9 mouse cellular contexts compared by ENCODE assay signal in genomic region chr5:144258131-144258611, GRCm38 (mm10). TPM values are rescaled to one million over a fixed set of nuclear protein-coding genes. Genes with fewer than 3 reads are reported as not detected.
DNase-seq lines count a peak whose midpoint lies in the region; ATAC-seq and TF ChIP-seq lines count a peak whose summit lies in the region.
"Had no signal": no experiment of that assay in that cellular context is flagged by ENCODE, and none has a peak within 500 bp of the region (broad histone marks: within the 10 kb centered on the region; RNA-seq: fewer than 3 reads in every experiment).

No protein-coding gene starts in this region.

- DNase-seq in right cerebral cortex, postnatal 25 days = peak; percentile 26
- no peak for DNase-seq in right cerebral cortex, adult 18-20 months
- DNase-seq in hindbrain, embryonic 10.5 days (ENCODE audit: low spot score) = no peak
- no peak for DNase-seq in midbrain, postnatal 0 days (ENCODE audit: low spot score)
- DNase-seq in T-cell, adult 2 months (ENCODE audit: low spot score) = no peak

- peak overlapping the region; percentile 67 for H3K4me2 ChIP-seq in forebrain, embryonic 15.5 days (replicated peaks)
- peak overlapping the region; percentile 82 for H3K4me2 ChIP-seq in limb, embryonic 12.5 days
- H3K4me2 ChIP-seq in midbrain, postnatal 0 days (ENCODE audit: low read depth, low read length, poor library complexity, severe bottlenecking) = peak overlapping the region; percentile 77

- peak overlapping the region; percentile 98 for H3K4me3 ChIP-seq in forebrain, embryonic 15.5 days
- H3K4me3 ChIP-seq in hindbrain, embryonic 10.5 days = peak overlapping the region; percentile 99
- peak overlapping the region; percentile 99 for H3K4me3 ChIP-seq in limb, embryonic 12.5 days (replicated peaks)
- H3K4me3 ChIP-seq in midbrain, postnatal 0 days (ENCODE audit: low read depth, low read length) = peak overlapping the region; percentile 9; the same call in 1 of the 2 replicates

- TF ChIP-seq CTCF in midbrain, postnatal 0 days (IDR thresholded peaks at IDR 0.05) = no peak

- WGBS in forebrain, embryonic 15.5 days = 29% methylated on average over 14 of the region's 14 CpGs
- 37% methylated on average over 14 of the region's 14 CpGs for WGBS in hindbrain, embryonic 10.5 days
- whole genome bisulfite sequencing in limb, embryonic 12.5 days = 37% methylated on average over 14 of the region's 14 CpGs
- WGBS in midbrain, postnatal 0 days = 35% methylated on average over 14 of the region's 14 CpGs

- H3K9ac ChIP-seq in forebrain, embryonic 15.5 days (replicated peaks) = peak overlapping the region; percentile 31; the same call in 1 of the 2 replicates
- peak overlapping the region; percentile 47 for H3K9ac ChIP-seq in limb, embryonic 12.5 days (replicated peaks)
- peak overlapping the region; percentile 91; the same call in 1 of the 2 replicates for H3K9ac ChIP-seq in midbrain, postnatal 0 days (replicated peaks; ENCODE audit: low read length, poor library complexity, severe bottlenecking)
- H3K9ac ChIP-seq: liver, embryonic 14.5 days had no signal

- H3K27ac ChIP-seq in forebrain, embryonic 15.5 days (replicated peaks) = no peak overlapping the region
- H3K27ac ChIP-seq in hindbrain, embryonic 10.5 days = peak overlapping the region; percentile 98
- H3K27ac ChIP-seq in limb, embryonic 12.5 days = no peak overlapping the region; the same call in 1 of the 2 replicates
- no peak overlapping the region for H3K27ac ChIP-seq in midbrain, postnatal 0 days (ENCODE audit: low read depth, low read length)
- H3K27ac ChIP-seq: liver, embryonic 14.5 days had no signal

- no peak for ATAC-seq in forebrain, embryonic 15.5 days (replicated peaks)
- ATAC-seq in limb, embryonic 12.5 days (ENCODE audit: insufficient number of reproducible peaks, insufficient read depth, low FRiP score, low TSS enrichment, low read depth) = no peak
- ATAC-seq in midbrain, postnatal 0 days (ENCODE audit: low FRiP score) = no peak
- ATAC-seq in granulocyte monocyte progenitor cell, adult 5-6 weeks (replicated peaks; ENCODE audit: poor library complexity, severe bottlenecking) = no peak

- no peaks in the 10 kb centered on the region for H3K27me3 ChIP-seq in forebrain, embryonic 15.5 days
- H3K27me3 ChIP-seq in hindbrain, embryonic 10.5 days (ENCODE audit: insufficient read depth, poor library complexity, severe bottlenecking) = no peaks in the 10 kb centered on the region
- H3K27me3 ChIP-seq in limb, embryonic 12.5 days = no peaks in the 10 kb centered on the region
- H3K27me3 ChIP-seq in midbrain, postnatal 0 days (ENCODE audit: insufficient read depth, low read length) = no peaks in the 10 kb centered on the region

- no peaks in the 10 kb centered on the region for H3K9me3 ChIP-seq in forebrain, embryonic 15.5 days
- no peaks in the 10 kb centered on the region for H3K9me3 ChIP-seq in hindbrain, embryonic 10.5 days
- H3K9me3 ChIP-seq in limb, embryonic 12.5 days = no peaks in the 10 kb centered on the region
- no peaks in the 10 kb centered on the region for H3K9me3 ChIP-seq in midbrain, postnatal 0 days (ENCODE audit: low read length)

- H3K36me3 ChIP-seq in forebrain, embryonic 15.5 days = no peaks in the 10 kb centered on the region
- peaks cover 56% of the 10 kb centered on the region for H3K36me3 ChIP-seq in hindbrain, embryonic 10.5 days
- H3K36me3 ChIP-seq in limb, embryonic 12.5 days = peaks cover 48% of the 10 kb centered on the region
- no peaks in the 10 kb centered on the region for H3K36me3 ChIP-seq in midbrain, postnatal 0 days (ENCODE audit: insufficient read depth, low read length)

- H3K4me1 ChIP-seq in forebrain, embryonic 15.5 days = peaks cover 53% of the 10 kb centered on the region
- peaks cover 57% of the 10 kb centered on the region for H3K4me1 ChIP-seq in hindbrain, embryonic 10.5 days (replicated peaks)
- H3K4me1 ChIP-seq in limb, embryonic 12.5 days (replicated peaks) = peaks cover 46% of the 10 kb centered on the region
- peaks cover 27% of the 10 kb centered on the region; the same call in 1 of the 2 replicates for H3K4me1 ChIP-seq in midbrain, postnatal 0 days (ENCODE audit: insufficient read depth, low read length)

RNA-seq across cellular contexts. Expression of gene Bri3, which starts 13.9 kb away (rescaled TPM):
- 111 and 115 TPM in 2 replicates for polyA plus RNA-seq in forebrain, embryonic 15.5 days (2015; fragmentation: Nextera tagmentation; extraction: Ambion mirVana)
- polyA plus RNA-seq in hindbrain, embryonic 10.5 days (2016; fragmentation: Nextera tagmentation; extraction: Ambion mirVana) = 115 and 157 TPM in 2 replicates
- 143 and 148 TPM in 2 replicates for polyA plus RNA-seq in limb, embryonic 12.5 days (2016; fragmentation: Nextera tagmentation; extraction: Ambion mirVana)
- 11.0 and 19.4 TPM in 2 replicates for total RNA-seq in midbrain, postnatal 0 days (2014; rRNA removed)
- 116 and 124 TPM in 2 replicates for polyA plus RNA-seq in midbrain, postnatal 0 days (2015; fragmentation: Nextera tagmentation; extraction: Ambion mirVana)
- total RNA-seq in granulocyte monocyte progenitor cell, adult 5-6 weeks (2014; fragmentation: Nextera tagmentation) = 29.1 and 56.1 TPM in 2 replicates
- total RNA-seq in granulocyte monocyte progenitor cell, adult 5-6 weeks (2017) = 12.2 and 20.2 TPM in 2 replicates

RNA-seq across cellular contexts. Expression of gene Tecpr1, which starts 34.8 kb away (rescaled TPM):
- polyA plus RNA-seq in forebrain, embryonic 15.5 days (2015; fragmentation: Nextera tagmentation; extraction: Ambion mirVana) = 46.3 and 50.8 TPM in 2 replicates
- 23.4 and 24.7 TPM in 2 replicates for polyA plus RNA-seq in hindbrain, embryonic 10.5 days (2016; fragmentation: Nextera tagmentation; extraction: Ambion mirVana)
- 22.1 and 24.3 TPM in 2 replicates for polyA plus RNA-seq in limb, embryonic 12.5 days (2016; fragmentation: Nextera tagmentation; extraction: Ambion mirVana)
- 65.4 and 68.4 TPM in 2 replicates for total RNA-seq in midbrain, postnatal 0 days (2014; rRNA removed)
- 36.0 and 37.3 TPM in 2 replicates for polyA plus RNA-seq in midbrain, postnatal 0 days (2015; fragmentation: Nextera tagmentation; extraction: Ambion mirVana)
- 1.4 and 6.1 TPM in 2 replicates for total RNA-seq in granulocyte monocyte progenitor cell, adult 5-6 weeks (2014; fragmentation: Nextera tagmentation)
- total RNA-seq in granulocyte monocyte progenitor cell, adult 5-6 weeks (2017) = 1.1 and 3.3 TPM in 2 replicates

Comparison
In these comparisons a context has a peak if more than half of its experiments do, and no peak if none do; other contexts are left out.
1. H3K4me3 ChIP-seq: peak in every context shown above with its lines; median percentile 99 in hindbrain, embryonic 10.5 days; 99 in limb, embryonic 12.5 days; 98 in forebrain, embryonic 15.5 days; 9 in midbrain, postnatal 0 days.
2. H3K9ac ChIP-seq: peak in every context shown above with its lines; median percentile 91 in midbrain, postnatal 0 days; 47 in limb, embryonic 12.5 days; 31 in forebrain, embryonic 15.5 days.